In genomic region chr9:116366713-116367112, GRCm38 (mm10) we compare ENCODE assay signal across 19 mouse cellular contexts.
DNase-seq lines count a peak whose midpoint lies in the region; TF ChIP-seq lines count a peak whose summit lies in the region.
"Had no signal": no experiment of that assay in that cellular context is flagged by ENCODE, and none has a peak within 500 bp of the region (broad histone marks: within the 10 kb centered on the region; RNA-seq: fewer than 3 reads in every experiment).

No protein-coding gene starts in this region.

- no peak for TF ChIP-seq CTCF in gastrocnemius, adult 2 months (IDR thresholded peaks at IDR 0.05)
- no peak for TF ChIP-seq CTCF in spleen, adult 2 months (IDR thresholded peaks at IDR 0.05; ENCODE audit: extremely low read depth, insufficient read depth, insufficient read length, insufficient replicate concordance)

- peaks cover 29% of the 10 kb centered on the region; the same call in 1 of the 2 replicates for H3K4me1 ChIP-seq in spleen, adult 2 months (ENCODE audit: control insufficient read depth, insufficient read depth, insufficient read length)
- H3K4me1 ChIP-seq in limb, embryonic 10.5 days, result 0 out of 2 replicates have a peak, but pooled peaks cover 5% of the 10 kb centered on the region
- H3K4me1 ChIP-seq: hindbrain, embryonic 15.5 days had no signal

- H3K36me3 ChIP-seq in spleen, adult 2 months (ENCODE audit: control insufficient read depth, insufficient read depth, low read length), result no peaks in the 10 kb centered on the region
- H3K36me3 ChIP-seq in macrophage (ENCODE audit: inconsistent target), result no peaks in the 10 kb centered on the region
- H3K36me3 ChIP-seq in limb, embryonic 10.5 days, result no peaks in the 10 kb centered on the region
- H3K36me3 ChIP-seq: embryonic facial prominence, embryonic 12.5 days; hindbrain, embryonic 15.5 days; liver, embryonic 13.5 days; lung, embryonic 15.5 days; neural tube, embryonic 13.5 days had no signal

- DNase-seq in gastrocnemius, adult 2 months, result no peak
- DNase-seq in gastrocnemius, postnatal 36 days, result no peak
- DNase-seq in spleen, adult 2 months (ENCODE audit: low read depth in 1 of 2, low spot score in 2 of 2), result no peak
- DNase-seq in spleen, adult 12 weeks (ENCODE audit: low spot score), result no peak
- peak; percentile 59 for DNase-seq in thymus, postnatal 4 days
- DNase-seq in left cerebral cortex, adult 18-20 months (ENCODE audit: low spot score in 2 of 2), result no peak
- no peak for DNase-seq in limb, embryonic 10.5 days (ENCODE audit: low spot score)
- DNase-seq: adrenal gland, postnatal 10 days; cerebellum, adult 18-20 months; gastrocnemius, postnatal 10 days; kidney, adult 11 months; layer of hippocampus, postnatal 36 days; liver, embryonic 13.5 days; right cerebral cortex, postnatal 14 days had no signal

- TF ChIP-seq POLR2A in spleen, adult 2 months (IDR thresholded peaks at IDR 0.05; ENCODE audit: low read depth, low read length), result no peak

- H3K27me3 ChIP-seq in spleen, adult 2 months (ENCODE audit: control insufficient read depth, insufficient read depth, low read length), result no peaks in the 10 kb centered on the region
- no peaks in the 10 kb centered on the region for H3K27me3 ChIP-seq in limb, embryonic 10.5 days (ENCODE audit: low read depth, poor library complexity, severe bottlenecking)
- H3K27me3 ChIP-seq: embryonic facial prominence, embryonic 12.5 days; hindbrain, embryonic 15.5 days; liver, embryonic 13.5 days; lung, embryonic 15.5 days; neural tube, embryonic 13.5 days had no signal

- 80% methylated on average over 7 of the region's 7 CpGs for whole genome bisulfite sequencing in spleen, adult 2 months
- whole genome bisulfite sequencing in macrophage (ENCODE audit: missing documents), result 85% methylated on average over 7 of the region's 7 CpGs
- WGBS in limb, embryonic 10.5 days, result 95% methylated on average over 7 of the region's 7 CpGs

- H3K27ac ChIP-seq in gastrocnemius, adult 2 months, result 0 out of 2 replicates have a peak overlapping the region, but pooled peaks have one; percentile 1
- H3K27ac ChIP-seq in spleen, adult 2 months (ENCODE audit: insufficient read depth, low read length), result peak overlapping the region; percentile 77
- peak overlapping the region; percentile 67 for H3K27ac ChIP-seq in macrophage
- no peak overlapping the region for H3K27ac ChIP-seq in limb, embryonic 10.5 days
- H3K27ac ChIP-seq: embryonic facial prominence, embryonic 12.5 days; hindbrain, embryonic 15.5 days; liver, embryonic 13.5 days; lung, embryonic 15.5 days; neural tube, embryonic 13.5 days had no signal

- no peaks in the 10 kb centered on the region for H3K79me2 ChIP-seq in macrophage (ENCODE audit: inconsistent target)

- no peaks in the 10 kb centered on the region for H3K9me3 ChIP-seq in limb, embryonic 10.5 days (replicated peaks)
- H3K9me3 ChIP-seq: hindbrain, embryonic 15.5 days; liver, embryonic 13.5 days; lung, embryonic 15.5 days; neural tube, embryonic 13.5 days had no signal

- intact Hi-C loops in gastrocnemius, adult 2 months (cut with DNase I), result no loop called here
- intact Hi-C loops in gastrocnemius, postnatal 36 days (cut with DNase I), result no loop called here

- no peak overlapping the region for H3K4me3 ChIP-seq in gastrocnemius, adult 2 months
- no peak overlapping the region for H3K4me3 ChIP-seq in spleen, adult 2 months (ENCODE audit: extremely low read depth, insufficient read depth, insufficient read length)
- H3K4me3 ChIP-seq in macrophage (ENCODE audit: inconsistent target), result no peak overlapping the region
- H3K4me3 ChIP-seq in limb, embryonic 10.5 days, result no peak overlapping the region
- H3K4me3 ChIP-seq: embryonic facial prominence, embryonic 12.5 days; hindbrain, embryonic 15.5 days; liver, embryonic 13.5 days; lung, embryonic 15.5 days; neural tube, embryonic 13.5 days had no signal
